ENCODE assay signal across 11 mouse cellular contexts in the genomic region with DNA sequence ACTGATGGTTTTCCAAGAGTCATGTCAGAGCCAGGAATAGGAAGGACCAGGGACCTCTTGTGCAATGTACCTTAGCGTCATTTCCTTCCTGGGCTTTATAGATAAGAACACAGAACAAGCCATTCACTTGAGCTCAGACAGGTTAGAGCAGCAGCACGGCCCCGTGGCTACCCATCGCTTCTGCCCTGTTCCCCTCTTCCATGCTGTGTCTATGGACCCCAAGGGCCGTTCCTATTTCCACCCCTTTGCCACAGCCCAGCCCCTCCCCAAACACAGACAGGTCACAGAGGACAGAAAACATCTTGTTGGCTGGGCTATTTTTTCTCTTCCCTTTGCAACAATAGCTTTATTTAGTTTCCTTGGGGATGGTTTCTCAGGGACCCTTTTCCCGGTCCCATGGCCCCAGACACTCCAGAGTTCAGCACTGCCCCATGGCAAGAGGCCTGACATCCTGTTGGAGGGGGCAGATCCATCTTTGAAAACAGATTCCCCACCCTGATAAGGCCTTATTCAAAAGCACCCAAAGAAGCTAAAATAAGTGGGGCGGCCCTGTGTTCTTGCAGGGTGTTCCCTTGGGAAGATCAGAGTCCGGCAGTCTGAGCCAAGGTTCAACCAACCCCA.
DNase-seq lines count a peak whose midpoint lies in the region; ATAC-seq and TF ChIP-seq lines count a peak whose summit lies in the region.
"Had no signal": no experiment of that assay in that cellular context is flagged by ENCODE, and none has a peak within 500 bp of the region (broad histone marks: within the 10 kb centered on the region; RNA-seq: fewer than 3 reads in every experiment).

No protein-coding gene starts in this region.

- ATAC-seq in heart, postnatal 0 days (ENCODE audit: insufficient read depth, low read depth), result peak; percentile 78

- no peaks in the 10 kb centered on the region for H3K27me3 ChIP-seq in heart, postnatal 0 days (ENCODE audit: control insufficient read depth, insufficient read depth, low read length)
- H3K27me3 ChIP-seq: liver, embryonic 13.5 days had no signal

- no peak overlapping the region for H3K4me2 ChIP-seq in heart, postnatal 0 days (ENCODE audit: low read depth, low read length)
- H3K4me2 ChIP-seq: liver, embryonic 13.5 days had no signal

- H3K9ac ChIP-seq in heart, postnatal 0 days (replicated peaks; ENCODE audit: low read depth, low read length), result no peak overlapping the region
- H3K9ac ChIP-seq: liver, embryonic 13.5 days had no signal

- intact Hi-C loops in left cerebral cortex, postnatal 14 days (cut with DNase I), result no loop called here

- TF ChIP-seq CTCF in heart, postnatal 0 days (IDR thresholded peaks at IDR 0.05; ENCODE audit: low read depth), result no peak
- TF ChIP-seq CTCF in lung, adult 2 months (IDR thresholded peaks at IDR 0.05; ENCODE audit: insufficient read depth, low read length), result no peak

- H3K4me3 ChIP-seq in heart, postnatal 0 days (ENCODE audit: low read depth, low read length), result no peak overlapping the region
- no peak overlapping the region for H3K4me3 ChIP-seq in lung, adult 2 months (replicated peaks; ENCODE audit: extremely low read depth, low read depth, low read length)
- H3K4me3 ChIP-seq: erythroblast, embryonic 14.5 days; liver, embryonic 13.5 days had no signal

- peak; percentile 75; the same call in 1 of the 2 replicates for TF ChIP-seq POLR2A in lung, adult 2 months (IDR thresholded peaks at IDR 0.05; ENCODE audit: borderline replicate concordance, extremely low read depth, low read depth, low read length)

- no peaks in the 10 kb centered on the region for H3K36me3 ChIP-seq in heart, postnatal 0 days (replicated peaks; ENCODE audit: control insufficient read depth, insufficient read depth, low read length)
- H3K36me3 ChIP-seq: liver, embryonic 13.5 days had no signal

- peak; percentile 84; the same call in 1 of the 2 replicates for TF ChIP-seq EP300 in heart, postnatal 0 days (IDR thresholded peaks at IDR 0.05; ENCODE audit: low read depth)

- H3K9me3 ChIP-seq in heart, postnatal 0 days (replicated peaks; ENCODE audit: control insufficient read depth, low read length), result no peaks in the 10 kb centered on the region
- H3K9me3 ChIP-seq: liver, embryonic 13.5 days had no signal

- no peaks in the 10 kb centered on the region for H3K4me1 ChIP-seq in heart, postnatal 0 days (ENCODE audit: control insufficient read depth, insufficient read depth)
- peaks cover 13% of the 10 kb centered on the region for H3K4me1 ChIP-seq in lung, adult 2 months (ENCODE audit: control insufficient read depth, insufficient read depth, low read length)
- H3K4me1 ChIP-seq: liver, embryonic 13.5 days had no signal

- 52% methylated on average over 8 of the region's 8 CpGs for WGBS in heart, postnatal 0 days
- 47% methylated on average over 8 of the region's 8 CpGs for WGBS in lung, adult 2 months

- peak overlapping the region; percentile 78 for H3K27ac ChIP-seq in heart, postnatal 0 days (ENCODE audit: low read depth)
- H3K27ac ChIP-seq: liver, embryonic 13.5 days had no signal

- peak; percentile 75 for DNase-seq in 416B (ENCODE audit: low read depth)
- peak; percentile 15 for DNase-seq in adrenal gland, postnatal 10 days
- DNase-seq in heart, postnatal 0 days (ENCODE audit: low spot score), result peak; percentile 77
- no peak for DNase-seq in lung, adult 2 months
- no peak for DNase-seq in left cerebral cortex, postnatal 14 days (ENCODE audit: low spot score in 2 of 2)
- DNase-seq in spleen, adult 12 weeks (ENCODE audit: low spot score), result no peak
- no peak for DNase-seq in cerebellum, postnatal 4 days (ENCODE audit: low spot score in 2 of 2)
- no peak for DNase-seq in cerebellum, adult 9-10 months
- DNase-seq: cerebellum, adult 2 months; liver, embryonic 13.5 days had no signal

Comparison
In these comparisons a context has a peak if more than half of its experiments do, and no peak if none do; other contexts are left out.
1. DNase-seq: peak in 416B (single experiment), adrenal gland, postnatal 10 days (single experiment) and heart, postnatal 0 days (single experiment); none in lung, adult 2 months (single experiment), left cerebral cortex, postnatal 14 days (0 of 2), spleen, adult 12 weeks (single experiment), cerebellum, postnatal 4 days (0 of 2) and cerebellum, adult 9-10 months (single experiment).